Mouse (Mus musculus) forebrain, embryonic 12.5 days (tissue): Measurements from ENCODE around the gene Sh2b1. TPM values are rescaled to one million over a fixed set of nuclear protein-coding genes. Genes with fewer than 3 reads are reported as not detected.

Source experiments
- ATAC-seq: fragments of 200-750 bp; cut with Nextera tagmentation; 2 replicates; pipeline ENCODE4 v1.8.0; 2017; ENCODE audit warnings: moderate TSS enrichment; ENCODE audit not compliant: low FRiP score
- H3K27ac ChIP-seq: fragments of 300-500 bp; sonication (generic); 2 replicates; pipeline ENCODE4 v1.5.1; 2016; ENCODE audit warnings: mild to moderate bottlenecking
- H3K27me3 ChIP-seq: fragments of 300-500 bp; sonication (generic); 2 replicates; pipeline ENCODE4 v1.6.1; 2016; ENCODE audit warnings: mild to moderate bottlenecking
- H3K36me3 ChIP-seq: fragments of 300-500 bp; sonication (generic); replicated peaks from 2 replicates; pipeline ENCODE4 v1.6.1; 2016; ENCODE audit warnings: mild to moderate bottlenecking
- H3K4me1 ChIP-seq: fragments of 300-500 bp; sonication (generic); 2 replicates; pipeline ENCODE4 v1.6.1; 2016
- H3K4me2 ChIP-seq: fragments of 300-500 bp; sonication (generic); 2 replicates; pipeline ENCODE4 v1.6.1; 2016; ENCODE audit warnings: mild to moderate bottlenecking, moderate library complexity
- H3K4me3 ChIP-seq: fragments of 300-500 bp; sonication (generic); replicated peaks from 2 replicates; pipeline ENCODE4 v1.5.1; 2016; ENCODE audit warnings: mild to moderate bottlenecking
- H3K9ac ChIP-seq: fragments of 300-500 bp; sonication (generic); 2 replicates; pipeline ENCODE4 v1.6.1; 2016; ENCODE audit warnings: mild to moderate bottlenecking
- H3K9me3 ChIP-seq: fragments of 300-500 bp; sonication (generic); 2 replicates; pipeline ENCODE4 v1.6.1; 2016
- WGBS: fragments of 180-500 bp; shearing (Covaris S2); methylation state at CpG from one replicate; pipeline ENCODE4 v1.1.7; 2016; 5-methylcytosine and 5-hydroxymethylcytosine counted together
- polyA plus RNA-seq: library from polyadenylated mRNA; unstranded; fragments of >200 nt; fragmentation: Nextera tagmentation; extraction: Ambion mirVana; gene quantifications from 2 replicates; pipeline ENCODE4 v1.2.1, GENCODE M21; 2016

The Sh2b1 gene
- polyA plus RNA-seq, 1 experiment from 2014 or later = 57.7 TPM

- H3K27me3 ChIP-seq = no peaks in the 10 kb centered on the region
- 0 out of 2 replicates have a peak overlapping the region, but pooled peaks have one; percentile 8 for H3K27ac ChIP-seq
- H3K4me3 ChIP-seq = no peak overlapping the region
- no peaks in the 10 kb centered on the region for H3K9me3 ChIP-seq
- H3K36me3 ChIP-seq = peaks cover 55% of the 10 kb centered on the region
- no peak overlapping the region for H3K4me2 ChIP-seq
- WGBS = 93% methylated on average over 13 of the region's 13 CpGs
- H3K9ac ChIP-seq = no peak overlapping the region
- peaks cover 24% of the 10 kb centered on the region for H3K4me1 ChIP-seq
- ATAC-seq = no peak
Observed at GRCm38 (mm10) chr7:126472306-126472705, 2.9 kb downstream of the Sh2b1 start.

GRCm38 (mm10) chr7:126471853-126472252 is 3.4 kb downstream of the Sh2b1 start:
- ATAC-seq = no peak
- Histone ChIP-seq H3K4me1 (peaks cover 24% of the 10 kb centered on the region), H3K27me3 (no peaks in the 10 kb centered on the region), H3K4me3 (no peak overlapping the region), H3K9me3 (no peaks in the 10 kb centered on the region), H3K4me2 (no peak overlapping the region), H3K27ac (no peak overlapping the region), H3K9ac (no peak overlapping the region), H3K36me3 (peaks cover 60% of the 10 kb centered on the region)
- WGBS = 91% methylated on average over 4 of the region's 4 CpGs

GRCm38 (mm10) chr7:126471361-126471760 is 3.9 kb downstream of the Sh2b1 start:
- Histone ChIP-seq H3K27me3 (no peaks in the 10 kb centered on the region), H3K9me3 (no peaks in the 10 kb centered on the region), H3K4me2 (no peak overlapping the region), H3K4me1 (peaks cover 24% of the 10 kb centered on the region), H3K27ac (no peak overlapping the region), H3K9ac (no peak overlapping the region), H3K4me3 (no peak overlapping the region), H3K36me3 (peaks cover 65% of the 10 kb centered on the region)
- no peak for ATAC-seq
- WGBS = 92% methylated on average over 5 of the region's 5 CpGs

GRCm38 (mm10) chr7:126470077-126470476 is 5.1 kb downstream of the Sh2b1 start:
- no peak for ATAC-seq
- peaks cover 67% of the 10 kb centered on the region for H3K36me3 ChIP-seq
- no peaks in the 10 kb centered on the region for H3K27me3 ChIP-seq
- H3K9me3 ChIP-seq = no peaks in the 10 kb centered on the region
- H3K4me1 ChIP-seq = peaks cover 15% of the 10 kb centered on the region
- H3K9ac ChIP-seq = no peak overlapping the region
- WGBS = 90% methylated on average over 6 of the region's 6 CpGs
- no peak overlapping the region for H3K27ac ChIP-seq
- H3K4me3 ChIP-seq = no peak overlapping the region
- no peak overlapping the region for H3K4me2 ChIP-seq

GRCm38 (mm10) chr7:126467834-126468627 is 7.2 kb downstream of the Sh2b1 start:
- 89% methylated on average over 15 of the region's 18 CpGs for WGBS
- Histone ChIP-seq H3K4me3 (no peak overlapping the region), H3K4me2 (no peak overlapping the region), H3K9ac (no peak overlapping the region), H3K4me1 (peaks cover 1% of the 10 kb centered on the region; the same call in 1 of the 2 replicates), H3K9me3 (no peaks in the 10 kb centered on the region), H3K27ac (no peak overlapping the region), H3K27me3 (no peaks in the 10 kb centered on the region), H3K36me3 (peaks cover 67% of the 10 kb centered on the region)
- ATAC-seq = no peak

GRCm38 (mm10) chr7:126467271-126467670 is 8.0 kb downstream of the Sh2b1 start:
- Histone ChIP-seq H3K4me2 (no peak overlapping the region), H3K9ac (no peak overlapping the region), H3K27me3 (no peaks in the 10 kb centered on the region), H3K4me3 (no peak overlapping the region), H3K4me1 (no peaks in the 10 kb centered on the region), H3K36me3 (peaks cover 60% of the 10 kb centered on the region), H3K27ac (no peak overlapping the region), H3K9me3 (no peaks in the 10 kb centered on the region)
- ATAC-seq = no peak
- 62% methylated on average over 5 of the region's 5 CpGs for WGBS

GRCm38 (mm10) chr7:126466707-126467106 is 8.5 kb downstream of the Sh2b1 start:
- Histone ChIP-seq H3K27me3 (no peaks in the 10 kb centered on the region), H3K27ac (no peak overlapping the region), H3K9ac (no peak overlapping the region), H3K9me3 (no peaks in the 10 kb centered on the region), H3K4me2 (no peak overlapping the region), H3K4me3 (no peak overlapping the region), H3K4me1 (no peaks in the 10 kb centered on the region), H3K36me3 (peaks cover 55% of the 10 kb centered on the region)
- no peak for ATAC-seq
- 94% methylated on average over 5 of the region's 5 CpGs for WGBS

- Histone ChIP-seq H3K27ac (no peak overlapping the region), H3K36me3 (peaks cover 49% of the 10 kb centered on the region), H3K9me3 (no peaks in the 10 kb centered on the region), H3K4me2 (no peak overlapping the region), H3K9ac (no peak overlapping the region), H3K27me3 (peaks cover 3% of the 10 kb centered on the region; the same call in 1 of the 2 replicates), H3K4me1 (no peaks in the 10 kb centered on the region), H3K4me3 (no peak overlapping the region)
- 79% methylated on average over 9 of the region's 9 CpGs for WGBS
- ATAC-seq = no peak
Observed at GRCm38 (mm10) chr7:126466116-126466515, 9.1 kb downstream of the Sh2b1 start.

- 64% methylated on average over 7 of the region's 7 CpGs for WGBS
- Histone ChIP-seq H3K27ac (no peak overlapping the region), H3K9ac (no peak overlapping the region), H3K4me1 (no peaks in the 10 kb centered on the region), H3K36me3 (peaks cover 43% of the 10 kb centered on the region), H3K27me3 (peaks cover 3% of the 10 kb centered on the region; the same call in 1 of the 2 replicates), H3K4me2 (no peak overlapping the region), H3K9me3 (no peaks in the 10 kb centered on the region), H3K4me3 (no peak overlapping the region)
- ATAC-seq = no peak
Observed at GRCm38 (mm10) chr7:126465246-126466030, 9.8 kb downstream of the Sh2b1 start.

- Histone ChIP-seq H3K27me3 (peaks cover 3% of the 10 kb centered on the region; the same call in 1 of the 2 replicates), H3K9ac (no peak overlapping the region), H3K4me2 (no peak overlapping the region), H3K9me3 (no peaks in the 10 kb centered on the region), H3K4me1 (no peaks in the 10 kb centered on the region), H3K27ac (no peak overlapping the region), H3K4me3 (no peak overlapping the region), H3K36me3 (peaks cover 37% of the 10 kb centered on the region)
- whole genome bisulfite sequencing = 43% methylated on average over 5 of the region's 5 CpGs
- no peak for ATAC-seq
Observed at GRCm38 (mm10) chr7:126464836-126465235, 10.4 kb downstream of the Sh2b1 start.

GRCm38 (mm10) chr7:126464121-126464520 is 11.1 kb downstream of the Sh2b1 start:
- WGBS = 66% methylated on average over 4 of the region's 4 CpGs
- H3K4me2 ChIP-seq = no peak overlapping the region
- no peak for ATAC-seq
- no peak overlapping the region for H3K27ac ChIP-seq
- H3K4me1 ChIP-seq = no peaks in the 10 kb centered on the region
- H3K36me3 ChIP-seq = peaks cover 30% of the 10 kb centered on the region
- no peaks in the 10 kb centered on the region for H3K9me3 ChIP-seq
- H3K27me3 ChIP-seq = peaks cover 3% of the 10 kb centered on the region; the same call in 1 of the 2 replicates
- no peak overlapping the region for H3K4me3 ChIP-seq
- H3K9ac ChIP-seq = no peak overlapping the region

GRCm38 (mm10) chr7:126463547-126463946 is 11.7 kb downstream of the Sh2b1 start:
- no peaks in the 10 kb centered on the region for H3K9me3 ChIP-seq
- H3K27ac ChIP-seq = no peak overlapping the region
- no peaks in the 10 kb centered on the region for H3K4me1 ChIP-seq
- H3K27me3 ChIP-seq = peaks cover 3% of the 10 kb centered on the region; the same call in 1 of the 2 replicates
- H3K36me3 ChIP-seq = peaks cover 24% of the 10 kb centered on the region
- H3K4me3 ChIP-seq = no peak overlapping the region
- 67% methylated on average over 4 of the region's 4 CpGs for WGBS
- no peak overlapping the region for H3K4me2 ChIP-seq
- no peak overlapping the region for H3K9ac ChIP-seq
- no peak for ATAC-seq
